22 mouse cellular contexts compared by ENCODE assay signal in the genomic region with DNA sequence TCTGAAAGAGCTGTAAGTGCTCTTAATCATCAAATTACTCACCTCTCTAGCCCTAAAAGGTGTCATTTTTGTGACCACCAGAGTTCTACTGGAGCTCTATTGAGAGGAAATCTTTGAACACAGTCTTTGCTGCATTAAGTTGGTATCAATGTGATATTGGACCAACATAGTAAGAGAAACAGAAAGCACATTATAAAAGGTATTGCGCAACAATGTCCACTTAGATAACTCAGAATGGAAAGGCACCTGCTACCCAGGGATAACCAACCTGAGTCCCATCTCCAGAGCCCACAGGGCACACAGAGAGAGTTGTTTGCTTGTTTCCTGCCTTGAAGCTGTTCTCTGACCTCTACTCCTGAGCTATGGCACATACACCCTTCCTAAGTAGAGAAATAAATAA.
DNase-seq lines count a peak whose midpoint lies in the region; ATAC-seq and TF ChIP-seq lines count a peak whose summit lies in the region.
"Had no signal": no experiment of that assay in that cellular context is flagged by ENCODE, and none has a peak within 500 bp of the region (broad histone marks: within the 10 kb centered on the region; RNA-seq: fewer than 3 reads in every experiment).

No protein-coding gene starts in this region.

- H3K79me3 ChIP-seq in C2C12 (ENCODE audit: low read depth): no peaks in the 10 kb centered on the region

- H3K27me3 ChIP-seq in erythroblast, embryonic 14.5 days (ENCODE audit: control insufficient read depth): peaks cover 54% of the 10 kb centered on the region
- H3K27me3 ChIP-seq in C2C12 (ENCODE audit: control insufficient read depth, insufficient read depth, insufficient read length) (no peaks in the 10 kb centered on the region), myocyte (ENCODE audit: control insufficient read depth, insufficient read depth, insufficient read length) (no peaks in the 10 kb centered on the region)
- H3K27me3 ChIP-seq: CH12.LX, Patski had no signal

- ATAC-seq in erythroblast, adult 5-6 weeks (replicated peaks; ENCODE audit: low FRiP score, poor library complexity, severe bottlenecking): no peak
- ATAC-seq: activated CD4-positive, CD25-positive, alpha-beta regulatory T cell, adult 4 months; CD4-positive, CD25-positive, alpha-beta regulatory T cell, adult 4 months; Patski had no signal

- no peak overlapping the region for H3K4me2 ChIP-seq in myocyte (ENCODE audit: low read depth)

- no peak for DNase-seq in right cerebral cortex, adult 18-20 months
- no peak for DNase-seq in lung, postnatal 4 days
- DNase-seq: adrenal gland, adult 2 months; adrenal gland, adult 8-10 months; adrenal gland, postnatal 10 days; adrenal gland, postnatal 14 days; adrenal gland, postnatal 25 days; adrenal gland, postnatal 36 days; B cell, adult 2 months; cerebellum, adult 11 months; cerebellum, adult 11-12 months; cerebellum, adult 18-20 months; cerebellum, adult 2 months had no signal

- peaks cover 53% of the 10 kb centered on the region for H3K4me1 ChIP-seq in erythroblast, embryonic 14.5 days (ENCODE audit: control insufficient read depth)

- no peak for TF ChIP-seq CTCF in C2C12 (IDR thresholded peaks at IDR 0.05; ENCODE audit: control insufficient read depth, insufficient read depth, insufficient read length)

- peak overlapping the region; percentile 34 for H3K4me3 ChIP-seq in erythroblast, embryonic 14.5 days (replicated peaks)
- H3K4me3 ChIP-seq in C2C12 (ENCODE audit: insufficient read depth, poor library complexity, severe bottlenecking): no peak overlapping the region
- H3K4me3 ChIP-seq in myocyte: no peak overlapping the region

- H3ac ChIP-seq in C2C12 (ENCODE audit: control insufficient read depth, insufficient read length, low read depth): no peak overlapping the region
- H3ac ChIP-seq in myocyte (ENCODE audit: control insufficient read depth, insufficient read length): no peak overlapping the region

- no peaks in the 10 kb centered on the region for H3K9me3 ChIP-seq in erythroblast, embryonic 14.5 days (ENCODE audit: control insufficient read depth, low read length)
- H3K9me3 ChIP-seq: G1E had no signal

- TF ChIP-seq POLR2A in myocyte (IDR thresholded peaks at IDR 0.05; ENCODE audit: insufficient read length, low read depth): no peak

- H3K79me2 ChIP-seq in C2C12 (ENCODE audit: control insufficient read depth, insufficient read depth) (no peaks in the 10 kb centered on the region), myocyte (ENCODE audit: control insufficient read depth, insufficient read depth) (no peaks in the 10 kb centered on the region)

- peaks cover 2% of the 10 kb centered on the region; the same call in 1 of the 2 replicates for H3K36me3 ChIP-seq in erythroblast, embryonic 14.5 days (ENCODE audit: control insufficient read depth)
- H3K36me3 ChIP-seq in C2C12 (ENCODE audit: control insufficient read depth, insufficient read depth) (no peaks in the 10 kb centered on the region), myocyte (ENCODE audit: control insufficient read depth, insufficient read depth) (no peaks in the 10 kb centered on the region)
- H3K36me3 ChIP-seq: G1E had no signal

TF ChIP-seq in C2C12, 6 proteins besides CTCF, POLR2A, EP300 and RAD21:
- TF ChIP-seq CEBPB (IDR thresholded peaks at IDR 0.05; ENCODE audit: low read depth) (peak; percentile 93), MAX (IDR thresholded peaks at IDR 0.05) (no peak)

TF ChIP-seq in myocyte, 11 proteins besides CTCF, POLR2A, EP300 and RAD21:
- TF ChIP-seq USF1 (IDR thresholded peaks at IDR 0.05; ENCODE audit: low read depth): no peak
- no peak for TF ChIP-seq POLR2AphosphoS2 (IDR thresholded peaks at IDR 0.05; ENCODE audit: insufficient read length, low read depth)
- no peak for TF ChIP-seq REST (IDR thresholded peaks at IDR 0.05; ENCODE audit: insufficient read depth, insufficient read length)
- TF ChIP-seq TCF12 (IDR thresholded peaks at IDR 0.05; ENCODE audit: insufficient read depth, poor library complexity, severe bottlenecking): no peak
- no peak for TF ChIP-seq TCF3 (IDR thresholded peaks at IDR 0.05; ENCODE audit: insufficient read length, low read depth)
- peak; percentile 90 for TF ChIP-seq CEBPB (IDR thresholded peaks at IDR 0.05; ENCODE audit: insufficient read depth, poor library complexity, severe bottlenecking)
- TF ChIP-seq MYOG (IDR thresholded peaks at IDR 0.05; ENCODE audit: control insufficient read depth in 1 of 3, insufficient read depth in 1 of 3, insufficient read length in 2 of 3, low read depth in 2 of 3): no peak
- TF ChIP-seq SRF (IDR thresholded peaks at IDR 0.05; ENCODE audit: control insufficient read depth, insufficient read length, low read depth): no peak
- no peak for TF ChIP-seq MAX (IDR thresholded peaks at IDR 0.05; ENCODE audit: low read depth)
